Mouse (Mus musculus) small intestine, adult 2 months (tissue): ENCODE results near the gene Arhgap17.

Source experiments
- CTCF ChIP-seq: fragments of 200-500 bp; IDR thresholded peaks from 2 replicates; pipeline ENCODE4 v1.5.1; 2012; ENCODE audit warnings: low read depth, mild to moderate bottlenecking, control low read depth, inconsistent platforms, low read length, moderate library complexity, mixed read lengths; ENCODE audit not compliant: insufficient replicate concordance, insufficient read length; ENCODE audit errors: extremely low read depth
- POLR2A ChIP-seq: fragments of 200-500 bp; IDR thresholded peaks from 2 replicates; pipeline ENCODE4 v1.6.1; 2012; ENCODE audit warnings: low read depth, mild to moderate bottlenecking, control low read depth, inconsistent platforms, low read length, moderate library complexity

- TF ChIP-seq CTCF (no peak), POLR2A (no peak)
Observed at GRCm38 (mm10) chr7:123366806-123367205, 2.9 kb downstream of the Arhgap17 start.
